Mouse (Mus musculus): ENCODE data around the gene Unk. TPM values are rescaled to one million over a fixed set of nuclear protein-coding genes. Genes with fewer than 3 reads are reported as not detected.

Unk gene
- total RNA-seq, 2 experiments from 2014 or later = 6.0 to 7.1 TPM

- intact Hi-C loops (cut with DNase I) = no loop called here
- no peak for DNase-seq
Measured at GRCm38 (mm10) chr11:116102472-116102871, 72.3 kb downstream of the Unk start.

GRCm38 (mm10) chr11:116103572-116103971, 73.5 kb downstream of the Unk start:
- no peak for DNase-seq
- intact Hi-C loops (cut with DNase I) = no loop called here

- intact Hi-C loops (cut with DNase I) = no loop called here
- peak; percentile 61 to 76 for DNase-seq
Measured at GRCm38 (mm10) chr11:116104006-116104646, 74.0 kb downstream of the Unk start.

DNA sequence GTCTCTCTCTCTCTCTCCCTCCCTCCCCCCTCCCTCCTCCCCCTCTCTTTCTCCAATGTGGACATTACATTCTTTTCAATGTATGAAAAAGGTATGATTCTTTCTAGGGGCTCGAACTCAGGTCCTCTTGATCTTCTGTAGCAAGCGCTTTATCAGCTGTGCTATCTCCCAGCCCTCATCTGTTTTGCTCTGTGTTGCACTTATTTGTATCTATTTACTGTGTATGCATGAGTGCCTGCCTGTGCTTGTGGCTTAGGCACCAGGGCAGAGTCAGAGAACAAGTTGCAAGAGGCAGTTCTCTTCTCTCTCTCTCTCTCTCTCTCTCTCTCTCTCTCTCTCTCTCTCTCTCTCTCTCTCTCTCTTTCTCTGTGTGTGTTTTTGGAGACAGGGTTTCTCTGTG, 74.9 kb downstream of the Unk start:
- DNase-seq = no peak
- intact Hi-C loops (cut with DNase I) = no loop called here

GRCm38 (mm10) chr11:116106154-116106962, 76.2 kb downstream of the Unk start:
- DNase-seq = no peak
- intact Hi-C loops (cut with DNase I) = no loop called here

- no peak for DNase-seq
- intact Hi-C loops (cut with DNase I) = no loop called here
Measured at GRCm38 (mm10) chr11:116106963-116107776, 77.0 kb downstream of the Unk start.

GRCm38 (mm10) chr11:116107777-116108285, 77.7 kb downstream of the Unk start:
- DNase-seq = no peak

GRCm38 (mm10) chr11:116108464-116109137, 78.5 kb downstream of the Unk start:
- DNase-seq = peak; percentile 84 to 88
- intact Hi-C loops (cut with DNase I) = no loop called here

More at GRCm38 (mm10) chr11:116107777-116108285, 77.7 kb downstream of the Unk start:
- intact Hi-C loops (cut with DNase I) = no loop called here

GRCm38 (mm10) chr11:116109441-116110081, 79.4 kb downstream of the Unk start:
- DNase-seq = no peak
- intact Hi-C loops (cut with DNase I) = loop anchor here (1.0 kb wide), 1 partner anchor 21 kb away; no protein-coding TSS in a partner anchor

DNA sequence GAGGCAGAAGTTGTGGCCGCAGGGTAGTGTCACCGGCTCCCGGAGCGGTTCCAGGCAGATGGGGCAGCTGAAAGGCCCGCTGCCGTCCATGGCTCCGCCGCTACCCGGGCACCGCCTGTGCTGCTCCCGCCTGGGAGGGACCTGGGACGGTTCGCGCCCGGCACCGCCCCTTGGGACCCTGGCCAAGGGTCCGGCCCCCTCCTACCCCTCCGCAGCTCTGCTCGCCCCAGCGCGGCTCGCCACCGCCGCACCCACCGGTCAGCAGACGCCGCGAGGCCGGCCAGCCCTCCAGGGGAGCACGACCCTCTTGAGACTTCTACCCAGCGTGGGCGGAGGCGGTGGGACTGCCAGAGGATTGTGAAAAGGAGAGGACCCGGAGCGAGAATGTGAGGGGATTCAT, 80.0 kb downstream of the Unk start:
- peak; percentile 83 to 90 for DNase-seq
- intact Hi-C loops (cut with DNase I) = loop anchor here (1.0 kb wide), 1 partner anchor 20 kb away; no protein-coding TSS in a partner anchor

DNA sequence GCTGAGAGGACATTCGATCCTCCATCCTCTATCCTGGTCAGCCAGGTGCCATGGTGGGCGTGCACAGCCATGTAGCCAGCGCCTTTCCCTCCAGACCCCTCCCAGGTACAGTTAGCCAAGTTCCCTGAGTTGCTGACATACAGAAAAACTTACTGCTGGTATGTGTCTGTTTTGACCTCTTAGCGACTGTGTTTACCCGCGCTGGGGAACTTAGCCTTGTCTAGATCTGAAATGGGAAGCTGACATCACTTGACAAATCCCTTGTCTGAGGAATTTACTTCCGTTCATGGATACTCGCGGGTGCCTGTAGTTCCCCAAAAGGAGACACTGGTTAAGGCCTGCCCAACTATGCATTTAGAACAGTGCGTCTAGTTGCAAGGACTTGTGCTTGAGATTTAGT, 80.4 kb downstream of the Unk start:
- no peak for DNase-seq
- intact Hi-C loops (cut with DNase I) = loop anchor here (1.0 kb wide), 1 partner anchor 20 kb away; no protein-coding TSS in a partner anchor

Other genes starting within 250 kb of the Unk start
- 10 to 100 TPM; 12.6 to 13.3 TPM for gene Caskin2, start 216.7 kb upstream of the Unk start, total RNA-seq (2021)
- 1 to 10 TPM; 4.6 to 6.0 TPM for gene Tsen54, start 215.6 kb upstream of the Unk start, total RNA-seq (2021)
- 1 to 10 TPM; 6.5 to 9.9 TPM for gene Llgl2, start 206.3 kb upstream of the Unk start, total RNA-seq (2021)
- not detected for gene Myo15b, start 171.9 kb upstream of the Unk start, total RNA-seq (2021)
- gene Smim5, start 130.4 kb upstream of the Unk start, total RNA-seq (2021) = under 1 TPM; 0.46 to 0.84 TPM
- gene Smim6, start 118.3 kb upstream of the Unk start, total RNA-seq (2021) = not detected
- 10 to 100 TPM; 11.5 to 11.6 TPM for gene Sap30bp, start 97.0 kb upstream of the Unk start, total RNA-seq (2021)
- gene Recql5, start 96.8 kb upstream of the Unk start, total RNA-seq (2021) = 1 to 10 TPM; 4.5 to 6.9 TPM
- gene Itgb4, start 55.6 kb upstream of the Unk start, total RNA-seq (2021) = 1 to 10 TPM; 1.9 to 3.3 TPM
- 1 to 10 TPM; 3.0 to 3.8 TPM for gene Galk1, start 17.6 kb upstream of the Unk start, total RNA-seq (2021)
- 10 to 100 TPM; 56.1 to 75.3 TPM for gene H3f3b, start 2.4 kb upstream of the Unk start, total RNA-seq (2021)
- under 1 TPM; 0.30 to 0.48 TPM for gene Unc13d, start 47.6 kb downstream of the Unk start, total RNA-seq (2021)
- gene Wbp2, start 56.7 kb downstream of the Unk start, total RNA-seq (2021) = 10 to 100 TPM; 70.1 to 71.0 TPM
- gene Trim47, start 96.9 kb downstream of the Unk start, total RNA-seq (2021) = 1 to 10 TPM; 9.1 to 9.3 TPM
- gene Trim65, start 100.8 kb downstream of the Unk start, total RNA-seq (2021) = 1 to 10 TPM; 4.1 to 4.8 TPM
- gene Mrpl38, start 108.5 kb downstream of the Unk start, total RNA-seq (2021) = 10 to 100 TPM; 49.4 to 49.9 TPM
- 1 to 10 TPM; 9.3 to 9.8 TPM for gene Fbf1, start 137.8 kb downstream of the Unk start, total RNA-seq (2021)
- gene Ten1, start 168.5 kb downstream of the Unk start, total RNA-seq (2021) = 10 to 100 TPM; 19.2 to 21.9 TPM
- 10 to 100 TPM; 62.6 to 80.1 TPM for gene Acox1, start 168.7 kb downstream of the Unk start, total RNA-seq (2021)
- gene Evpl, start 207.8 kb downstream of the Unk start, total RNA-seq (2021) = under 1 TPM; 0.05 to 0.07 TPM
- 10 to 100 TPM; 72.1 to 83.1 TPM for gene Srp68, start 243.9 kb downstream of the Unk start, total RNA-seq (2021)